Mouse (Mus musculus) cortical plate, adult 2 months (tissue): ENCODE results near the gene Copg2. TPM values are rescaled to one million over a fixed set of nuclear protein-coding genes. Genes with fewer than 3 reads are reported as not detected.

Experiments used
- H3K27ac ChIP-seq: fragments of 200-500 bp; 2 replicates; pipeline ENCODE4 v1.5.1; 2012; ENCODE audit warnings: low read length, control low read depth, inconsistent platforms; ENCODE audit not compliant: insufficient read depth
- H3K4me1 ChIP-seq: fragments of 200-500 bp; 2 replicates; pipeline ENCODE4 v1.6.1; 2011; ENCODE audit warnings: low read length; ENCODE audit not compliant: control insufficient read depth, insufficient read depth
- H3K4me3 ChIP-seq: fragments of 200-500 bp; 2 replicates; pipeline ENCODE4 v1.5.1; 2011; ENCODE audit warnings: mild to moderate bottlenecking, low read length, control low read depth; ENCODE audit not compliant: insufficient read depth
- CTCF ChIP-seq: fragments of 200-500 bp; IDR thresholded peaks from 2 replicates; pipeline ENCODE4 v1.5.1; 2011; ENCODE audit warnings: mild to moderate bottlenecking, control low read depth, low read length; ENCODE audit not compliant: insufficient read depth; ENCODE audit errors: extremely low read depth
- POLR2A ChIP-seq: fragments of 200-500 bp; IDR thresholded peaks from 2 replicates; pipeline ENCODE4 v1.6.1; 2011; ENCODE audit warnings: mild to moderate bottlenecking, low read length, control low read depth; ENCODE audit not compliant: insufficient read depth; ENCODE audit errors: extremely low read depth
- polyA plus RNA-seq: library from polyadenylated mRNA; depleted of rRNA; stranded (reverse); fragments of >200 nt; gene quantifications from 2 replicates; pipeline ENCODE4 v1.2.3, GENCODE M21; 2012; rRNA removed

Copg2 gene
- polyA plus RNA-seq, result 41.7 and 56.5 TPM in 2 replicates

DNA sequence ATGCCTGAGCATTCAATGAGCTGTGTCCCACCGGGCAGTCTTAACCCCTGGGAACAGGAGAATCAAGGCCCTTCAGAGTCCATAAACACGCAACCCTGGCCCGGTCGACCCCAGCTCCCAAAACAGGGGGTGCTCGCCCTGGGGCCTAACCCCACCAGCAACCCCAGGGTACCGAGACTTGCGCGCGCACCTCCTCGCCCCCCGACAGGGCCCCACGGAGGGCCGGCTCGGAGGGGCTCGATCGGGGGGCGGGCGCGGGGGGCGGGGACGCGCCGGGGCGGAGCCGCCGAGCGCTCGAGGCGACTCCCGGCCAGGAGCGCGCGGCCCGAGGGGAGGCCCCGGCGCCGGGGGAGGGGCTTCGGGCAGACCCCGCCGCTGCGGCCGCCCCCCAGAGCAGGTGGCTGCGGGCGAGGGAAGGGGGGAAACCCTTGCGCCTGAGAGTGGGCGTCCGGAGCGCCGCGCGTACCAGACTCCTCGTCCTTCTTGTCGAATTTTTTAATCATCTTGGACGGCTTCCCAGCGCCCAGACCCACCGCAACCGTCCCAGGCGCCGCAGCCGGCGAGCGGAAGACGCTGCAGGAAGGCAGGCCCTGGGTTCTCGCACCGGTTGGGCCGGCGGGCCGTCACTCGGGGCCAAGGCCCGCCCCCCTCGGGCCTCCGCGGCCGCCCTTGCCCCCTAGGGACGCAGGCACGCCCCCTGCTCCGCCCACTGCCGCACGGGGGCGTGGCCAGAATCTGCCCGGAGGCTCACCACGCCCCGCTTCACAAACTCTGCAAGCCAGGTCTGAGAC, at the start of gene Copg2:
Gene Copg2 (minus strand): TSS at position 600 of the 791 bp plus-strand sequence.
- Histone ChIP-seq H3K4me3 (peak within 1 kb of the TSS; percentile 50), H3K27ac (peak within 1 kb of the TSS; percentile 74), H3K4me1 (no peaks in the 10 kb centered on the region)
- no peak for TF ChIP-seq CTCF
- TF ChIP-seq POLR2A, result peak; percentile 48; the same call in 1 of the 2 replicates

DNA sequence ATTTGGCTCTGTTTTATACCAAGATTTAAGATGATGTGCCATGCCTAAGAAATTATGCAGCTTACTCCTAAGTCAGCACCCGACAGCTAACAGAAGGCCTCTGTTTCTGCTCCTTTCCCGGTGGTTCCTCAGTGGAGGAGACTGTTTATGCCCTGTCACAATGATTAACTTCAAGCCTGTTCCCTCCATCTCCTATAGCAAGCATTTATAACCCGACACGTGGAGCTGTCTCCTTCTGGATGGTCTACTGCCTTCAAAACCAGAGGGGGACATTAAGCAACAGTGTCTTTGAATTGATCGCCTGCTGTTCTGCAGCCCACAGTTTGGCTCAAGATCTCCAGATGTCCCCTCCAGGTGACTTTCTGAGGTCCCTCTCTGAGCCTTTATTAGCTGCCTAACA, 42.7 kb upstream of the Copg2 start:
- Histone ChIP-seq H3K4me3 (no peak overlapping the region), H3K4me1 (no peaks in the 10 kb centered on the region), H3K27ac (no peak overlapping the region)
- TF ChIP-seq CTCF (no peak), POLR2A (no peak)

- TF ChIP-seq CTCF (no peak), POLR2A (no peak)
- H3K4me3 ChIP-seq, result no peak overlapping the region
- peaks cover 1% of the 10 kb centered on the region; the same call in 1 of the 2 replicates for H3K4me1 ChIP-seq
- no peak overlapping the region for H3K27ac ChIP-seq
Observed at GRCm38 (mm10) chr6:30922821-30923220, 26.2 kb upstream of the Copg2 start.

GRCm38 (mm10) chr6:30921826-30922225, 25.2 kb upstream of the Copg2 start:
- no peak overlapping the region; the same call in 1 of the 2 replicates for H3K4me3 ChIP-seq
- peaks cover 1% of the 10 kb centered on the region; the same call in 1 of the 2 replicates for H3K4me1 ChIP-seq
- TF ChIP-seq CTCF (no peak), POLR2A (no peak)
- H3K27ac ChIP-seq, result no peak overlapping the region

DNA sequence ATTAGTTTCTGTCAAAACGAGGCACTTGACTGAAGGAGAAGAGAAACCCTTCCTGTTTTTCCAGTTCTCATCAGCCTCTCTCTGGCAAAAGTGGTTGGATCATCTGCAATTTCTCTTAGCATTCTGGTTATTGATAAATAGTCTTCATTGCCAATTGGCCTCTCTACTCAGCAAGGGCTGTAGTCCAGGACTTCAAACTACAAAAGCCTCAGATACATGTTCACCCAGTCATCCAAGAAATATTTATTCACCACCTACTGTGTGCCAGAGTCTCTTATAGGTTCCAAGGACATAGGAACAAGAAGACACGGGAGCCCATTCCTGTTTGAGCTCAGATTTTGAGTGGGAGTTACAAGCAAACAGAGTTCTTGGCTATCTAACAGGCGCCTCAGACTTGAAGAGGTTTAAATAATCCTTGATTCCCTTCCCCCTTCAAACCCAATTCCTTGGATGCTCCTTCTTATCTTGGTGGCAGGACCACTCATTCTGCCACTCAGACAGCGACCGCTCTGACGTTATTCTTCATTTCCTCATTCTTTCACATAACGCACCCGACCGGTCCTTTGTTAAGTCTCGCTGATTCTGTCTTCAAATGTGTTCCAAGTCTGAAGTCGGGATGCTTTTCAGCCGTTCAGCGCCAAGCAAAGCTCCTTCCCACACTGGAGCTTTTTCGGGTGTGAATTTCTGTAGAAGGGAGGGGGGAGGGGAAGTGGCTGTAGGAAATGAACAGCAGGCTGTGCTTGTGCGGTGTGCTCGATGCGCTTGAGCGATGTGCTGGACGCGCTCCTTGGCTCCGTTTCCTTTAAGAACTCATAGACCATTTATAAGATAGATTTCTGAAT, 24.5 kb upstream of the Copg2 start:
- TF ChIP-seq POLR2A (no peak), CTCF (no peak)
- H3K4me1 ChIP-seq, result peaks cover 1% of the 10 kb centered on the region; the same call in 1 of the 2 replicates
- no peak overlapping the region for H3K27ac ChIP-seq
- H3K4me3 ChIP-seq, result peak overlapping the region; percentile 19

DNA sequence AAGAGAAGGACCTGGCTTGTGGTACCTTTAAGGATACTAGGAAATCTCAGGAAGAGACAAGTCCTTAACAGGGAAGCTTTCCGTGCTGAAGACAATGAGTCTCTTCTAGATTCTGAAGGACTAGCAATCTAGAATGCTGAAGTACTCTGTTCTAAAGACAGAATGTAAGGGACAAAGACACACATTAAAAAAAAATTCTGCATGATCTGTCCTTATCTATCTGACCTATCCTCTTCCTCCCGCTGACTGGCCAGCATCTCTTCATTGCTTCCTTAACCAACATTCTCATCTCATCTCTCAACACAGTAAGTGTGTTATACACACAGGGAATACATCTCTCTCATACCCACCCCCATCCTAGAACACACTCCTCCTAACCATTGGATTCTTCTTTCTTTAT, 18.9 kb upstream of the Copg2 start, which contains the start of gene Tsga13:
Gene Tsga13 (minus strand): TSS at position 101 of the 400 bp plus-strand sequence.
- no peak for TF ChIP-seq POLR2A
- TF ChIP-seq CTCF, result no peak
- no peak within 1 kb of the TSS for H3K27ac ChIP-seq
- no peaks in the 10 kb centered on the region for H3K4me1 ChIP-seq
- H3K4me3 ChIP-seq, result no peak within 1 kb of the TSS

GRCm38 (mm10) chr6:30907970-30908369, 11.4 kb upstream of the Copg2 start:
- TF ChIP-seq CTCF (no peak), POLR2A (peak; percentile 65)
- H3K4me3 ChIP-seq, result no peak overlapping the region
- no peak overlapping the region for H3K27ac ChIP-seq
- H3K4me1 ChIP-seq, result peaks cover 1% of the 10 kb centered on the region; the same call in 1 of the 2 replicates

GRCm38 (mm10) chr6:30904911-30905310, 8.3 kb upstream of the Copg2 start:
- Histone ChIP-seq H3K27ac (no peak overlapping the region), H3K4me3 (no peak overlapping the region), H3K4me1 (peaks cover 1% of the 10 kb centered on the region; the same call in 1 of the 2 replicates)
- TF ChIP-seq POLR2A (no peak), CTCF (no peak)

- H3K27ac ChIP-seq, result no peak overlapping the region
- H3K4me3 ChIP-seq, result no peak overlapping the region
- peaks cover 1% of the 10 kb centered on the region; the same call in 1 of the 2 replicates for H3K4me1 ChIP-seq
- TF ChIP-seq POLR2A (no peak), CTCF (no peak)
Observed at GRCm38 (mm10) chr6:30904033-30904432, 7.4 kb upstream of the Copg2 start.

- no peaks in the 10 kb centered on the region for H3K4me1 ChIP-seq
- H3K27ac ChIP-seq, result no peak overlapping the region
- TF ChIP-seq POLR2A, result no peak
- no peak for TF ChIP-seq CTCF
- no peak overlapping the region; the same call in 1 of the 2 replicates for H3K4me3 ChIP-seq
Observed at GRCm38 (mm10) chr6:30897520-30897919, 926 bp upstream of the Copg2 start.
